Mouse (Mus musculus): ENCODE data around the gene Mapk1ip1l.

GRCm38 (mm10) chr14:47341811-47342291 is 43.8 kb downstream of the Mapk1ip1l start:
- TF ChIP-seq CTCF (IDR thresholded peaks at IDR 0.05; ENCODE audit: control insufficient read depth, insufficient read depth, insufficient read length) (no peak), MYOG (IDR thresholded peaks at IDR 0.05; ENCODE audit: control insufficient read depth, extremely low read depth, insufficient read length) (no peak), CEBPB (IDR thresholded peaks at IDR 0.05; ENCODE audit: low read depth) (no peak), MAX (IDR thresholded peaks at IDR 0.05) (no peak)

Data from C2C12 (cell line).